Mouse (Mus musculus) midbrain, embryonic 16.5 days (tissue): ENCODE data around the gene Sox18. TPM values are rescaled to one million over a fixed set of nuclear protein-coding genes. Genes with fewer than 3 reads are reported as not detected.

Source experiments
- ATAC-seq: fragments of 200-750 bp; cut with Nextera tagmentation; 2 replicates; pipeline ENCODE4 v1.8.0; 2017; ENCODE audit warnings: moderate TSS enrichment
- H3K27ac ChIP-seq: fragments of 300-500 bp; sonication (generic); 2 replicates; pipeline ENCODE4 v1.5.1; 2014; ENCODE audit warnings: mild to moderate bottlenecking, low read length, mixed read lengths
- H3K27me3 ChIP-seq: fragments of 300-500 bp; sonication (generic); 2 replicates; pipeline ENCODE4 v1.6.1; 2014; ENCODE audit warnings: low read depth, low read length, mixed read lengths; ENCODE audit not compliant: control insufficient read depth, insufficient read depth
- H3K36me3 ChIP-seq: fragments of 300-500 bp; sonication (generic); 2 replicates; pipeline ENCODE4 v1.6.1; 2014; ENCODE audit warnings: mild to moderate bottlenecking, low read length, moderate library complexity, mixed read lengths; ENCODE audit not compliant: control insufficient read depth, insufficient read depth
- H3K4me1 ChIP-seq: fragments of 300-500 bp; sonication (generic); 2 replicates; pipeline ENCODE4 v1.6.1; 2014; ENCODE audit warnings: mild to moderate bottlenecking, low read length, mixed read lengths; ENCODE audit not compliant: control insufficient read depth, insufficient read depth
- H3K4me2 ChIP-seq: fragments of 300-500 bp; sonication (generic); 2 replicates; pipeline ENCODE4 v1.6.1; 2014; ENCODE audit warnings: mild to moderate bottlenecking, low read length, mixed read lengths
- H3K4me3 ChIP-seq: fragments of 300-500 bp; sonication (generic); 2 replicates; pipeline ENCODE4 v1.5.1; 2014; ENCODE audit warnings: low read depth, mild to moderate bottlenecking, low read length, moderate library complexity, mixed read lengths
- H3K9ac ChIP-seq: fragments of 300-500 bp; sonication (generic); 2 replicates; pipeline ENCODE4 v1.6.1; 2014; ENCODE audit warnings: low read depth, low read length, mixed read lengths
- H3K9me3 ChIP-seq: fragments of 300-500 bp; sonication (generic); replicated peaks from 2 replicates; pipeline ENCODE4 v1.6.1; 2014; ENCODE audit warnings: mild to moderate bottlenecking, low read length, mixed read lengths; ENCODE audit not compliant: control insufficient read depth, poor library complexity, severe bottlenecking
- WGBS: fragments of 180-500 bp; shearing (Covaris S2); extraction: QIAGEN DNeasy Blood & Tissue Kit; methylation state at CpG from one replicate; pipeline ENCODE4 v1.1.7; 2014; 5-methylcytosine and 5-hydroxymethylcytosine counted together
- polyA plus RNA-seq: library from polyadenylated mRNA; unstranded; fragments of >200 nt; fragmentation: Nextera tagmentation; extraction: Ambion mirVana; gene quantifications from 2 replicates; pipeline ENCODE4 v1.2.1, GENCODE M21; 2015

The Sox18 gene
- polyA plus RNA-seq, 1 experiment from 2014 or later = 15.7 TPM

GRCm38 (mm10) chr2:181696801-181697420, 25.5 kb upstream of the Sox18 start:
- H3K4me2 ChIP-seq = no peak overlapping the region
- WGBS = 79% methylated on average over 33 of the region's 33 CpGs
- peaks cover 15% of the 10 kb centered on the region for H3K4me1 ChIP-seq
- no peak for ATAC-seq
- no peak overlapping the region for H3K9ac ChIP-seq
- no peak overlapping the region for H3K4me3 ChIP-seq
- no peaks in the 10 kb centered on the region for H3K36me3 ChIP-seq
- no peak overlapping the region for H3K27ac ChIP-seq
- H3K9me3 ChIP-seq = no peaks in the 10 kb centered on the region
- no peaks in the 10 kb centered on the region for H3K27me3 ChIP-seq

GRCm38 (mm10) chr2:181695776-181696175, 24.3 kb upstream of the Sox18 start:
- no peak overlapping the region for H3K27ac ChIP-seq
- no peak overlapping the region for H3K4me3 ChIP-seq
- no peaks in the 10 kb centered on the region for H3K27me3 ChIP-seq
- no peaks in the 10 kb centered on the region for H3K9me3 ChIP-seq
- no peaks in the 10 kb centered on the region for H3K36me3 ChIP-seq
- H3K9ac ChIP-seq = no peak overlapping the region
- ATAC-seq = no peak
- WGBS = 84% methylated on average over 1 of the region's 1 CpGs
- peaks cover 18% of the 10 kb centered on the region for H3K4me1 ChIP-seq
- no peak overlapping the region for H3K4me2 ChIP-seq

GRCm38 (mm10) chr2:181694581-181694980, 23.1 kb upstream of the Sox18 start:
- H3K36me3 ChIP-seq = no peaks in the 10 kb centered on the region
- no peak overlapping the region; the same call in 1 of the 2 replicates for H3K4me3 ChIP-seq
- H3K4me2 ChIP-seq = no peak overlapping the region; the same call in 1 of the 2 replicates
- no peak overlapping the region for H3K9ac ChIP-seq
- H3K27me3 ChIP-seq = no peaks in the 10 kb centered on the region
- WGBS = 86% methylated on average over 3 of the region's 3 CpGs
- no peaks in the 10 kb centered on the region for H3K9me3 ChIP-seq
- ATAC-seq = no peak
- no peak overlapping the region for H3K27ac ChIP-seq
- peaks cover 18% of the 10 kb centered on the region for H3K4me1 ChIP-seq

- Histone ChIP-seq H3K4me3 (peak within 1 kb of the TSS; percentile 69), H3K36me3 (no peaks in the 10 kb centered on the region; the same call in 1 of the 2 replicates), H3K27ac (peak within 1 kb of the TSS; percentile 72), H3K4me2 (peak within 1 kb of the TSS; percentile 80), H3K9me3 (no peaks in the 10 kb centered on the region), H3K9ac (peak within 1 kb of the TSS; percentile 86), H3K4me1 (peaks cover 18% of the 10 kb centered on the region), H3K27me3 (no peaks in the 10 kb centered on the region)
- under 1% methylated on average over 74 of the region's 75 CpGs for WGBS
- peak; percentile 87 for ATAC-seq
Measured at GRCm38 (mm10) chr2:181693339-181694280, 22.2 kb upstream of the Sox18 start, which contains the start of gene Rgs19. TSS of gene Rgs19 (minus strand) at chr2:181693977.

- Histone ChIP-seq H3K27me3 (no peaks in the 10 kb centered on the region), H3K36me3 (peaks cover 4% of the 10 kb centered on the region), H3K27ac (no peak overlapping the region), H3K9ac (no peak overlapping the region; the same call in 1 of the 2 replicates), H3K4me3 (peak overlapping the region; percentile 69; the same call in 1 of the 2 replicates), H3K4me1 (peaks cover 18% of the 10 kb centered on the region), H3K9me3 (no peaks in the 10 kb centered on the region), H3K4me2 (peak overlapping the region; percentile 80)
- no peak for ATAC-seq
- 94% methylated on average over 3 of the region's 3 CpGs for WGBS
Measured at GRCm38 (mm10) chr2:181692304-181692703, 20.9 kb upstream of the Sox18 start.

GRCm38 (mm10) chr2:181691571-181691970, 20.1 kb upstream of the Sox18 start:
- Histone ChIP-seq H3K36me3 (peaks cover 8% of the 10 kb centered on the region), H3K9me3 (no peaks in the 10 kb centered on the region), H3K27me3 (no peaks in the 10 kb centered on the region), H3K4me2 (no peak overlapping the region), H3K9ac (no peak overlapping the region), H3K4me1 (peaks cover 18% of the 10 kb centered on the region), H3K27ac (no peak overlapping the region), H3K4me3 (no peak overlapping the region)
- 89% methylated on average over 4 of the region's 4 CpGs for WGBS
- ATAC-seq = no peak

GRCm38 (mm10) chr2:181691083-181691482, 19.6 kb upstream of the Sox18 start:
- no peaks in the 10 kb centered on the region for H3K27me3 ChIP-seq
- H3K9me3 ChIP-seq = no peaks in the 10 kb centered on the region
- peaks cover 18% of the 10 kb centered on the region for H3K4me1 ChIP-seq
- no peak overlapping the region for H3K4me2 ChIP-seq
- no peak overlapping the region for H3K27ac ChIP-seq
- H3K36me3 ChIP-seq = peaks cover 10% of the 10 kb centered on the region
- no peak overlapping the region for H3K4me3 ChIP-seq
- no peak for ATAC-seq
- 91% methylated on average over 6 of the region's 6 CpGs for WGBS
- H3K9ac ChIP-seq = no peak overlapping the region

- 92% methylated on average over 10 of the region's 10 CpGs for WGBS
- H3K4me2 ChIP-seq = no peak overlapping the region
Measured at GRCm38 (mm10) chr2:181689466-181690160, 18.2 kb upstream of the Sox18 start.

More at GRCm38 (mm10) chr2:181689466-181690160, 18.2 kb upstream of the Sox18 start:
- ATAC-seq = no peak
- Histone ChIP-seq H3K4me3 (no peak overlapping the region), H3K36me3 (peaks cover 10% of the 10 kb centered on the region), H3K9ac (no peak overlapping the region), H3K27me3 (no peaks in the 10 kb centered on the region), H3K9me3 (no peaks in the 10 kb centered on the region), H3K4me1 (peaks cover 18% of the 10 kb centered on the region), H3K27ac (no peak overlapping the region)
